Mouse (Mus musculus): ENCODE measurements around the gene Cxcl2. TPM values are rescaled to one million over a fixed set of nuclear protein-coding genes. Genes with fewer than 3 reads are reported as not detected.

Cxcl2 gene
- polyA plus RNA-seq, 1 experiment from 2014 or later = not detected

DNA sequence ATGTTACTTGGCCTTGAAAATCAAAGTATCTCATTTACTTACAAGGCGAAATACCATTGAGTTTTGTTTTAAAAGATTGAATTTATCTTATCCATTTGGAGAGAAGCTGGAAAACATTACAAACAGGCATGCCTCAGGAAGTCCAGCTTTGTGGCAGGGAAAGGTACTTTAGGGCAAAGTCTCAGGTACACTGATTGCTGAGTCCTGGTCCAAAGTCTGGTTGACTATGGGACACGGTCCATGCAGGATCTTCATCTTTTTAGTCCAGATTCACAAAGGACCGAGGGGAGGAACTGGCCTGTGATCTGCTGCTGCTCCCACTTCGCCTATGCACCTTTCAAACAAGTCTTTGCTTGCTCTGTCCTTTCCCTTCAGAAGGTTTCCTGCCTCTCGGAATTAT lies 4.4 kb upstream of the Cxcl2 start:
- Histone ChIP-seq H3K4me1 (peaks cover 13% of the 10 kb centered on the region), H3K27ac (replicated peaks) (no peak overlapping the region), H3K9me3 (no peaks in the 10 kb centered on the region), H3K4me2 (no peak overlapping the region), H3K9ac (no peak overlapping the region), H3K27me3 (replicated peaks) (peaks cover 12% of the 10 kb centered on the region), H3K4me3 (no peak overlapping the region), H3K36me3 (no peaks in the 10 kb centered on the region)
- WGBS = 70% methylated on average over 5 of the region's 5 CpGs
- ATAC-seq (ENCODE audit: extremely low read depth, insufficient number of reproducible peaks, low FRiP score, low TSS enrichment) = no peak

DNA sequence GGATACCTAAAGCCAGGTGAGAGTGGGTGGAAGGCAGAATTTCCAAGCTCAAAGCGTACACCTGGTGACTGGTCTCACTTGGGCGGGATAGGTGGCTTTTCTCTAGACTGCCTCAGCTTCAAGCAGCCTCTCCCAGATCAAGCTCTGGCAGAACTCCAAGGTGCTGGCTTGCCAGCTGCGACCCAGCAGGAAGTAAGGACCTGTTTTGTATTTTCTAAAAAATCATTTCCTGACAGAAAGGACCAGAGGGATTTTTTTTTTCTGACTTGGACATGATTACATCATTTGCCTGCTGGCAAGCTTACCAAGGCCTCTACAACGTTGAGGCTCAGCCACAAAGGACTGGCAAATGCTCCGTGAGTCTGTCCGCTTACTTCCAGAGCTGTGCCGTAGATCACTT lies 3.5 kb upstream of the Cxcl2 start:
- Histone ChIP-seq H3K27me3 (replicated peaks) (peaks cover 20% of the 10 kb centered on the region), H3K9ac (no peak overlapping the region), H3K27ac (replicated peaks) (no peak overlapping the region), H3K4me3 (no peak overlapping the region), H3K4me1 (peaks cover 13% of the 10 kb centered on the region), H3K36me3 (no peaks in the 10 kb centered on the region), H3K9me3 (no peaks in the 10 kb centered on the region), H3K4me2 (no peak overlapping the region)
- no peak for ATAC-seq (ENCODE audit: extremely low read depth, insufficient number of reproducible peaks, low FRiP score, low TSS enrichment)
- WGBS = 51% methylated on average over 7 of the region's 7 CpGs

- Histone ChIP-seq H3K27me3 (replicated peaks) (peaks cover 24% of the 10 kb centered on the region), H3K4me3 (no peak overlapping the region), H3K4me2 (no peak overlapping the region), H3K27ac (replicated peaks) (no peak overlapping the region), H3K4me1 (peaks cover 13% of the 10 kb centered on the region), H3K9ac (no peak overlapping the region), H3K9me3 (no peaks in the 10 kb centered on the region), H3K36me3 (no peaks in the 10 kb centered on the region)
- 71% methylated on average over 7 of the region's 7 CpGs for whole genome bisulfite sequencing
- no peak for ATAC-seq (ENCODE audit: extremely low read depth, insufficient number of reproducible peaks, low FRiP score, low TSS enrichment)
Observed at GRCm38 (mm10) chr5:90900688-90901087, 3.0 kb upstream of the Cxcl2 start.

GRCm38 (mm10) chr5:90902380-90903260 lies 1.1 kb upstream of the Cxcl2 start:
- 9% methylated on average over 10 of the region's 10 CpGs for WGBS
- Histone ChIP-seq H3K4me2 (peak overlapping the region; percentile 82), H3K9ac (peak overlapping the region; percentile 48; the same call in 1 of the 2 replicates), H3K27ac (replicated peaks) (no peak overlapping the region), H3K4me3 (peak overlapping the region; percentile 46), H3K4me1 (peaks cover 13% of the 10 kb centered on the region), H3K27me3 (replicated peaks) (peaks cover 34% of the 10 kb centered on the region), H3K9me3 (no peaks in the 10 kb centered on the region), H3K36me3 (no peaks in the 10 kb centered on the region)
- no peak for ATAC-seq (ENCODE audit: extremely low read depth, insufficient number of reproducible peaks, low FRiP score, low TSS enrichment)

DNA sequence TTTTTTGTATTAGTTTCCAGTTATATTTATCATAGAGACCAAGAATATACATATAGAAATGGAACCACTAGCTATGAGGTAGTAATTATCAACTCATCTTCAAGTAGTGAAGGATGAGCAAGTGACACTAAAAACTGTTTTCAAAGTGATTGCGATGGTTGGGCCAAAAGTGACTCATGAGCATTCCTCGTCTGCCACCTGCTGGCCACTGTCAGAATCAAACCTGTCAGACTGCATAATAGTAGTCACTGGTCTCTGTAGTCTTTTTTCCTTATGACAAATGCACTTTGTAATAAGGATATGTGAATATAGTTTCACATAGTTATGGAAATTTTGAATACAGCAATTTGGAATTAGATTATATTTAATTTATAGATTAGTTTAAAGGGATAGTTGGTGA lies 5.3 kb downstream of the Cxcl2 start:
- WGBS = 2% methylated on average over 2 of the region's 2 CpGs

GRCm38 (mm10) chr5:90919495-90919894 lies 15.8 kb downstream of the Cxcl2 start:
- H3K4me3 ChIP-seq = no peak overlapping the region
- no peaks in the 10 kb centered on the region for H3K36me3 ChIP-seq
- no peak for ATAC-seq (ENCODE audit: extremely low read depth, insufficient number of reproducible peaks, low FRiP score, low TSS enrichment)
- no peaks in the 10 kb centered on the region for H3K4me1 ChIP-seq
- H3K4me2 ChIP-seq = no peak overlapping the region
- no peaks in the 10 kb centered on the region for H3K27me3 ChIP-seq (replicated peaks)
- no peaks in the 10 kb centered on the region for H3K9me3 ChIP-seq
- H3K27ac ChIP-seq (replicated peaks) = no peak overlapping the region
- 58% methylated on average over 2 of the region's 2 CpGs for WGBS
- H3K9ac ChIP-seq = no peak overlapping the region

More for the DNA sequence above, 5.3 kb downstream of the Cxcl2 start:
- Histone ChIP-seq H3K4me2 (no peak overlapping the region), H3K4me3 (no peak overlapping the region), H3K36me3 (no peaks in the 10 kb centered on the region), H3K9me3 (no peaks in the 10 kb centered on the region), H3K27ac (replicated peaks) (no peak overlapping the region), H3K4me1 (no peaks in the 10 kb centered on the region), H3K9ac (no peak overlapping the region), H3K27me3 (replicated peaks) (peaks cover 29% of the 10 kb centered on the region)
- ATAC-seq (ENCODE audit: extremely low read depth, insufficient number of reproducible peaks, low FRiP score, low TSS enrichment) = no peak

DNA sequence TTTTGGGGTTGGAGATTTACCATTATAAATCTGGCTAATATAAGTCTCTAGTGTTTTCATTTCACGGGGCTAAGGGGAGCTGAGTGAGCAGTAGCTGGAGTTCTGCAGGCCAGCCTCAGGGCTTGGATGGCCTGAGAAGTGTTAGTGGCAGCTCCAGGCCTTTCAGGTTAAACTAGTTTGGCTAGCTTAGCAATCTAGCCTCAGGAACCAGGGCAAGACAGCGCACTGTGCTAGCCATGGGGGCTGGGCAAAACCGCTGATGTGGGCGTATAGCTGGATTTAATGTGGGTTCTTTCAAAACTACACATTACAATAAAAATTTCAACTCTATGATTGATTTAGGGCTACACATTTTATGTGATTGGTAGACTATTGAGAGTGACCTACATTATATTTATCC lies 19.3 kb downstream of the Cxcl2 start:
- no peak overlapping the region for H3K4me2 ChIP-seq
- H3K4me1 ChIP-seq = no peaks in the 10 kb centered on the region
- no peak for ATAC-seq (ENCODE audit: extremely low read depth, insufficient number of reproducible peaks, low FRiP score, low TSS enrichment)
- no peaks in the 10 kb centered on the region for H3K27me3 ChIP-seq (replicated peaks)
- 78% methylated on average over 4 of the region's 4 CpGs for WGBS
- H3K4me3 ChIP-seq = no peak overlapping the region
- H3K36me3 ChIP-seq = no peaks in the 10 kb centered on the region
- H3K27ac ChIP-seq (replicated peaks) = no peak overlapping the region
- H3K9me3 ChIP-seq = no peaks in the 10 kb centered on the region
- H3K9ac ChIP-seq = no peak overlapping the region

DNA sequence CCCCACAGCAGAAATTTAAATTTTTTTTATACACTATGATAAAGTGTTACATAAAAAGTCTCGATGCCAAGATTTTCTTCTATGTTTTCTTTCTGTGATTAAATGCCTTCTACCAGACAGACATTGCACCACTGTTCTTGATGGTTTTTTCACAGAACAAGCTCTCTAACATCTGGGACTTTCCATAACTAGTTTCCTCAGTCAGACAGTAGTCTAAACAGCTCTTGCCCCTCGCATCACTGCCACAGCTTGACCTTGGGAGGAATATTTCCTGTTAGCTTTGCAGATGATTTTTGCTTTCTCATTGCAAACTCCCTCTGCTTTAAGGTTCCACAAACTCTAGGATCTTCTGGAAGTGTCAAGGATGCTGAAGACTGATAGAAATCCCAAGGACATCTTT lies 26.9 kb downstream of the Cxcl2 start:
- Histone ChIP-seq H3K9ac (peak overlapping the region; percentile 97), H3K9me3 (no peaks in the 10 kb centered on the region), H3K4me3 (peak overlapping the region; percentile 85), H3K4me1 (peaks cover 15% of the 10 kb centered on the region), H3K27ac (replicated peaks) (peak overlapping the region; percentile 96), H3K36me3 (peaks cover 20% of the 10 kb centered on the region), H3K4me2 (peak overlapping the region; percentile 70), H3K27me3 (replicated peaks) (no peaks in the 10 kb centered on the region)
- no peak for ATAC-seq (ENCODE audit: extremely low read depth, insufficient number of reproducible peaks, low FRiP score, low TSS enrichment)
- WGBS = 47% methylated on average over 2 of the region's 2 CpGs

GRCm38 (mm10) chr5:90930971-90931851 lies 27.5 kb downstream of the Cxcl2 start, which contains the start of gene Mthfd2l:
Gene Mthfd2l (plus strand): TSS chr5:90931117.
- Histone ChIP-seq H3K4me3 (peak within 1 kb of the TSS; percentile 85), H3K4me1 (peaks cover 15% of the 10 kb centered on the region), H3K9ac (peak within 1 kb of the TSS; percentile 97), H3K36me3 (peaks cover 20% of the 10 kb centered on the region), H3K9me3 (no peaks in the 10 kb centered on the region), H3K27ac (replicated peaks) (peak within 1 kb of the TSS; percentile 96), H3K4me2 (peak within 1 kb of the TSS; percentile 70), H3K27me3 (replicated peaks) (no peaks in the 10 kb centered on the region)
- WGBS = under 1% methylated on average over 68 of the region's 79 CpGs
- ATAC-seq (ENCODE audit: extremely low read depth, insufficient number of reproducible peaks, low FRiP score, low TSS enrichment) = peak; percentile 92

DNA sequence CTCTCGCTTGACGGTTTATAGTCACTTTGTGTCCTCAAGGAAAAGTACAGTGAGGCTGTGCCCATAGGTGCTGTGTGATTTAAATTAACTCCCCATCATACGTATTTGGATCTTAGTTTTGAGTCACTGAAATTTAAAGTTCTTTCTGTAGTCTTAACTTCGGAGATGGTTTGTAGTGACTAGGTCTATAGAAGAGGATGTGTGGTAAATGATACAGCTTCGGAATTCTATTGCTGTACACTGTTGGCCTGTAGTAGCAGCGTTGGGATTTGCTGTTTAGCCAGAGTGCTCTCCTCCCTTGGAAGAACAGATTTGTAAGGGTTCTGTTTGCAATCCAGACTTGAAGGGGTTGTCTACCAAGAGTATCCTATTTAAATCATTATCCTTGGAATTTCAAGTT lies 28.2 kb downstream of the Cxcl2 start:
- Histone ChIP-seq H3K4me2 (peak overlapping the region; percentile 70), H3K27ac (replicated peaks) (peak overlapping the region; percentile 96), H3K36me3 (peaks cover 20% of the 10 kb centered on the region), H3K9ac (peak overlapping the region; percentile 97), H3K4me1 (peaks cover 17% of the 10 kb centered on the region), H3K27me3 (replicated peaks) (no peaks in the 10 kb centered on the region), H3K4me3 (peak overlapping the region; percentile 85), H3K9me3 (no peaks in the 10 kb centered on the region)
- ATAC-seq (ENCODE audit: extremely low read depth, insufficient number of reproducible peaks, low FRiP score, low TSS enrichment) = no peak
- 10% methylated on average over 6 of the region's 6 CpGs for WGBS

DNA sequence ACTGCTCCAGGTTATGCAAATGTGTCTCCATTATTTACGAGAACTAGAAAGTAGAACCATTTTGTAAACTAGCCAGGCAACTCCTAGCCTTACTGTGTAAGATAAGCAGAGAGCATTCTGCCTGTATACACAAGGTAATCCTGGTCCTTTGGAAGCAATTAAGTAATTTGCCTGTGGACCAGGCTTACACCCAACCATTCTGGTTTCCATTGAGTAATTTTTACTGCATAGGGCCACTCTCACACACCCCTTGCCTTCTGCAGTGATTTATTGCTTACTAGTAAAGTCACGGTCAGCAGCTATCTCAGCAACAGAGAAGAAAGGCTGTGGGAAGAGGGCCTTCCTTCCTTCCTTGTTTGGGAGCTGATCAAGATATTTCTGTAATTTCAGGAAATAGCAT lies 33.0 kb downstream of the Cxcl2 start:
- Histone ChIP-seq H3K4me2 (no peak overlapping the region), H3K9ac (no peak overlapping the region), H3K27me3 (replicated peaks) (no peaks in the 10 kb centered on the region), H3K36me3 (peaks cover 20% of the 10 kb centered on the region), H3K27ac (replicated peaks) (no peak overlapping the region), H3K4me1 (peaks cover 11% of the 10 kb centered on the region), H3K9me3 (no peaks in the 10 kb centered on the region), H3K4me3 (no peak overlapping the region)
- 76% methylated on average over 2 of the region's 2 CpGs for WGBS
- no peak for ATAC-seq (ENCODE audit: extremely low read depth, insufficient number of reproducible peaks, low FRiP score, low TSS enrichment)
